Mouse (Mus musculus) embryonic fibroblast, embryonic 13.5 days (primary cell): ENCODE data around the gene Agtrap. TPM values are rescaled to one million over a fixed set of nuclear protein-coding genes. Genes with fewer than 3 reads are reported as not detected.

Experiments
- H3K27ac ChIP-seq: 2 replicates; pipeline ENCODE4 v1.5.1; 2012; ENCODE audit warnings: low read length, control low read depth, inconsistent platforms; ENCODE audit not compliant: insufficient read depth
- H3K4me1 ChIP-seq: 2 replicates; pipeline ENCODE4 v1.6.1; 2011; ENCODE audit warnings: low read length; ENCODE audit not compliant: control insufficient read depth, insufficient read depth
- H3K4me3 ChIP-seq: 2 replicates; pipeline ENCODE4 v1.5.1; 2011; ENCODE audit warnings: mild to moderate bottlenecking, control low read depth, low read length; ENCODE audit not compliant: insufficient read depth
- CTCF ChIP-seq: IDR thresholded peaks from 2 replicates; pipeline ENCODE4 v1.5.1; 2011; ENCODE audit warnings: mild to moderate bottlenecking, control low read depth, low read length, moderate library complexity, borderline replicate concordance; ENCODE audit not compliant: insufficient read depth
- POLR2A ChIP-seq: IDR thresholded peaks from 2 replicates; pipeline ENCODE4 v1.6.1; 2011; ENCODE audit warnings: low read depth, mild to moderate bottlenecking, control low read depth, low read length, moderate library complexity
- polyA plus RNA-seq: library from polyadenylated mRNA; stranded (reverse); fragments of >200 nt; gene quantifications from 2 replicates; pipeline ENCODE4 v1.2.4, GENCODE M21; 2011; ENCODE audit warnings: low read depth; ENCODE audit not compliant: missing spikeins, insufficient read length

Agtrap gene
- polyA plus RNA-seq, 1 experiment = 17.2 TPM

DNA sequence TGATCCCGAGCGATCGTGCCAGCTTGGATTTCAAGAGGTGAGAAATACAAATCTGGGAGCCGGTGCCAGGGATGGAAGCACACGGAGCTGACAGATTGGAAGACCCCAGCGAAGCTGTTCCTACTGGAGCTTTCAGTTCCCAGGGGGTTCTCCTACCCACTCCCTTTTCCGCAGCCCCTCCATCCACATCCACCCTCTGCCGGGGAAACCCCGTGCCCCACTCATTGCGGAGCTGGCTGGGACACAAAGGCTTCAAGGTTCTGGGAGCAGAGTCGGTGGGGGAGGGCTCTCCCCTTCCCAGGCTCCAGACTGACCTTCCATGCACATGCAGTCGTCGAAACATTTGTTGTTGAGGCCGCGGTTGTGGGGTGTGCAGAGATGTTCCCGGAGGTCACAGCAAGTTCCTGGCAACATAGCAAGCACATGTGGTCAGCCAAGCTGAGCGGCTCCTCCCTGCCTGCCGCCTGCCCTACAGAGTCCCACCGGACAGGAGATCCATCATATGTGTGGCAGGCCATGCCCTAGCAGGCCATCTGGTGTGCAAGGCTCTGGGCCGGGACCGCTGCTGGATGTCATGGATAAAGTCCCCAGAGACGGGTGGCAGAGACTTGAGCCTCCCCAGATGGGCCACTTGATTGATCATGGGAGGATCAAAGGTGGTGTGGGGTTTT, 19.9 kb upstream of the Agtrap start:
- H3K27ac ChIP-seq = no peak overlapping the region
- H3K4me1 ChIP-seq = no peaks in the 10 kb centered on the region
- no peak overlapping the region for H3K4me3 ChIP-seq
- TF ChIP-seq CTCF (no peak), POLR2A (no peak)

- Histone ChIP-seq H3K27ac (no peak overlapping the region), H3K4me3 (no peak overlapping the region)
- TF ChIP-seq POLR2A = no peak
- TF ChIP-seq CTCF = no peak
These were observed 16.3 kb upstream of the Agtrap start for GRCm38 (mm10) chr4:148104146-148104545.

GRCm38 (mm10) chr4:148101801-148102527, 14.1 kb upstream of the Agtrap start:
- Histone ChIP-seq H3K27ac (no peak overlapping the region), H3K4me3 (no peak overlapping the region)
- TF ChIP-seq CTCF = peak; percentile 37; the same call in 1 of the 2 replicates
- no peak for TF ChIP-seq POLR2A

More at GRCm38 (mm10) chr4:148104146-148104545, 16.3 kb upstream of the Agtrap start:
- no peaks in the 10 kb centered on the region for H3K4me1 ChIP-seq

DNA sequence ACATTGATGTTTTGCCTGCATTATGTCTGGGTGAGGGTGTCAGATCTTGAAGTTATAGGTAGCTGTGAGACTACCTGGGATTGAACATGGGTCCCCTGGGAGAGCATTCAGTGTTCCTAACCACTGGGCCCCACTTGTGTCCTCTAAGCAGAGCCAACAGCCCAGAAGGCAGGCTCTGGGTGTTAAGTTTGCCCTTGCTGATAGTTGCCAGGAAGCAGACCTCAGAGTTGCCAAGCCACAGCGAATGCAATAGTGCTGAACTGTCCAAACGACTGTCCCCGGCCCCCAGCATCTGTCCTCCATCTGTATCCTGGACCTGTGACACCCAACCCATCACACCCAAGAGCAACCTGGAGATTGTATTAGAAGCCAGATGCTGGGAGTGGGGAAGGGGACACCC, 10.8 kb upstream of the Agtrap start:
- TF ChIP-seq POLR2A (no peak), CTCF (no peak)
- Histone ChIP-seq H3K27ac (no peak overlapping the region), H3K4me1 (no peaks in the 10 kb centered on the region), H3K4me3 (no peak overlapping the region)

More at GRCm38 (mm10) chr4:148101801-148102527, 14.1 kb upstream of the Agtrap start:
- no peaks in the 10 kb centered on the region for H3K4me1 ChIP-seq

GRCm38 (mm10) chr4:148097936-148098335, 10.1 kb upstream of the Agtrap start:
- Histone ChIP-seq H3K4me1 (no peaks in the 10 kb centered on the region), H3K27ac (no peak overlapping the region), H3K4me3 (no peak overlapping the region)
- no peak for TF ChIP-seq CTCF
- TF ChIP-seq POLR2A = no peak

DNA sequence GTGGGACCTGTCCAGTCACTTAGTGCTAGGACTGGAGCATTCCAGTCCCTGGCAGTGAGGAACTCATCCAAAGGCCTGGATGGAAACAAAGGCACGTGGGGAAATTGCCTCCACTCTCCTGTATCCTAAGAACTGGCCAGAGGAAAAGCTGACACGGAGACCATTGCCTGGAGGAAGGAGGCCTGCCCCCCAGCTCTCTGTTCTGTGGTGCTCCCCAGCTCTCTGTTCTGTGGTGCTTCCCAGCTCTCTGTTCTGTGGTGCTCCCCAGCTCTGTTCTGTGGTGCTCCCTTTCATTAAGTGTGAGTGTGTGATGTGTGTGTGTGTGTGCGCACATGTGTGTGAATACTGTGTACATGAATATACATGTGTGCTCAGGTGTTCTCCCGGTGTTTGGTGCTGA, 7.2 kb upstream of the Agtrap start:
- H3K4me3 ChIP-seq = no peak overlapping the region
- no peak overlapping the region for H3K27ac ChIP-seq
- TF ChIP-seq POLR2A (no peak), CTCF (no peak)
- no peaks in the 10 kb centered on the region for H3K4me1 ChIP-seq

- Histone ChIP-seq H3K4me3 (no peak overlapping the region), H3K4me1 (no peaks in the 10 kb centered on the region), H3K27ac (no peak overlapping the region)
- TF ChIP-seq POLR2A (no peak), CTCF (no peak)
These were observed 6.3 kb upstream of the Agtrap start for GRCm38 (mm10) chr4:148094161-148094560.

- TF ChIP-seq CTCF (no peak), POLR2A (no peak)
These were observed 4.9 kb upstream of the Agtrap start for GRCm38 (mm10) chr4:148092551-148093271.

GRCm38 (mm10) chr4:148091181-148091580, 3.4 kb upstream of the Agtrap start:
- Histone ChIP-seq H3K4me3 (no peak overlapping the region), H3K4me1 (0 out of 2 replicates have a peak, but pooled peaks cover 2% of the 10 kb centered on the region), H3K27ac (no peak overlapping the region)
- TF ChIP-seq POLR2A (no peak), CTCF (no peak)

More at GRCm38 (mm10) chr4:148092551-148093271, 4.9 kb upstream of the Agtrap start:
- Histone ChIP-seq H3K4me1 (no peaks in the 10 kb centered on the region), H3K27ac (no peak overlapping the region), H3K4me3 (no peak overlapping the region)

GRCm38 (mm10) chr4:148089166-148089565, 1.3 kb upstream of the Agtrap start:
- Histone ChIP-seq H3K27ac (no peak overlapping the region), H3K4me3 (no peak overlapping the region), H3K4me1 (0 out of 2 replicates have a peak, but pooled peaks cover 2% of the 10 kb centered on the region)
- TF ChIP-seq POLR2A = no peak
- TF ChIP-seq CTCF = no peak
